Mouse (Mus musculus) urinary bladder, postnatal 10 days (tissue): Measurements from ENCODE around the gene Ttf1.
A peak's percentile ranks its signal among the peaks of the same experiment; 100 is the strongest.

ENCODE experiments used
- DNase-seq: peaks from one replicate; pipeline ENCODE4 v3.0.0; 2022; ENCODE audit warnings: low spot score

Ttf1 gene

DNA sequence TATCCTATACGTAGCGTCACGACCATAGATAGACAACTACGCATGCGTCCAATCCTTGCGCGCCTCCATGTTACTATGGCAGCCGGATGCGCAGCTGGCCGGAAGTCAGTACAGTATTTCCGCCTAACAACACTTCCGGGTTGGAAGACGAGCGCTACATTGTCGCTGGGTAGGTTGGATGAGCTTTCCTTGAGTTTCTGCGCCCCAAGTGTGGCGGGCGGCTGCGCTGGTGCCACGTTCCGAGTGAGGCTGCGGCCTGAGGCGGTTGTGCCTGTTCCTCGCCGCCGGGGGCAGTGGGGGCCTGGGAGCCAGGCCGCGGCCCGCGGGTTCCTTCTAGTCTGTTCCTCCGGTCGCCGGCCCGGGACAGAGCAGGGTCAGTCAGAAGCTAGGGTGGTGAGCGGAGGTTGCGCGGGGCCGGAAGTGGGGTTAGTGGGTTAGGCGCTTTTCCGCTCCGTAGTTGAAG lies at the start of gene Ttf1:
Gene Ttf1 (plus strand): TSS at position 128 of the 463 bp plus-strand sequence.
- peak; percentile 57 for DNase-seq

DNA sequence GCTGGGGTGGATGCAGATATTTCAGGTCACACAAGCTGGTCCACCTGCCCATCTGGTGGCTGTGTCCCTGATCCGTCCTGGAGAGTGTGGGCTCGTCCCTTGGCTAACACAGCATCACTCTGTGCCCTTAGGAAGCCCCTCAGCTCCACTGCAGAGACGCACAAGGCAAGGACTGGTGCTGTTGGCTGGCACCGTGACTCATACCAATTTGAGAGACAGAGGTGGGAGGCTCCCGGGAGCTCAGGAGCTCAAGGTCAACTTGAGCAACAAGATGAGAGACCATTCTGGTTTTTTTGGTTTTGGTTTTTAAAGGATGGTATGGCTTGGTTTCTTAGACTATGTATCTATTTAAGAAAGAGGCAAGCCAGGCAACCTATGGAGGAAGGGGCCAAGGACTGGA lies 47.5 kb upstream of the Ttf1 start:
- DNase-seq = no peak

DNA sequence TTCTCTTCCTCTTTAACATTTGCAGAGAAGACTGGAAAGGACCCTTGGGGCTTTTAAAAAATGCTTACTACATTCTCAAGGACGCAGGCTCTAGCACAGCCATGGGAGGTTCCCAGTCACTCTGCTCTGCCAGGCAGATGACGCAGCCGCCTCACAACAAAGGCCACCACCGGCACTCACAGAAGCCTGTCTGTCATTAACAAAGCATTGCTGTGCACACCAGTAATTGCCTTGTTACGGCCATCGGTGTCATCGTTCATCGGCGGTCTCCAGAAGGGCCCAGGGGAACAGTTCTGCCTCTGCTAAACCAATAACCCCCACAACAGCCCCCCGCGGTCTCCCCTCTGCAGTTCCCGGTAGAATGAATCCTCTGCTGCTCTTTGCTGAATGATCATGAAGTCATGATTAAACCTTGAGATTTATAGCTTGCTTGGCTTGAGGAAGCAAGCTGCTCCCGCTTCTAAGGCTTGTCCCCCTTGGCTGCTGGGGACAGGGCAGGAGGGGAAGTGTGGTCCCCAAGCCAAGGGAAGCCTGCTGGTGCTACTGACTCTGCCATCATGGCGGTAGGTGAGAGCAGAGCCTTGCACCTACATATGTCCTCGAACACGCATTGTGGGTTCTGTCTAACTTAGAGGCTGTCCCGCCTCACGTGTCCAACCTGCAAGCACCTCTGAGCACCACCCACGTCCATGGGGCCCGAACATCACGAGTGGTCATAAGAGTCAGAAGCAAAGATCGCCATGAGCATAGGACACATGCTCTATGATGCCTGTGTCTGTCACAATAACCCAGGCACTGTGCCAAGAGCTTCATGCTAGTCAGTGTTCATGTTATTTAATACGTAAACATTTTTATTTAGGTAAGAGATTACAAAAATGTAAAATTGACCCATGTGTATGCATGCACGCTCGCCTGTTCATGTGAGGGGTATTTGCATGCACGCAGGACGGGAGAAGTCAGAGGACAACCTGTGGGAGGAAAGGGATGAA lies 43.2 kb upstream of the Ttf1 start:
- no peak for DNase-seq

DNA sequence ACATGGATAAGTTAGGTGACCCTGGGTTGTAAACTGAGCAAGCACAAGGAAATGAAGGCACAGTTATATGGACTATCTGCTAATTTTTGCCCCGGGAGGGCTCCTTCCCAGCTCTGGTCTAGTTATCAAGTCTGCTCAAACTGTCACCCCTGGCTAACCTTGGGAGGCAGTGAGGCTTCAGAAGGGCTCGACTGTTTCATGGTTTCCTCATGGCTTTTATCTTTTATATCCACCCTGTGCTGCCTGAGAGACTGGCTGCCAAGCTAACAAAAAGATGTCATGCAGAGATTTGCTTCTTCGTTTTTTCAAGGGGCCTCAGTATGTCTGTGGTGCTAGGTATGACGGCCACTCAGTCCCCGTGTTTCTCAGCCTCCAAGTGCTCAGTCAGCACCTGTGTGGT lies 41.4 kb upstream of the Ttf1 start:
- DNase-seq = no peak

DNA sequence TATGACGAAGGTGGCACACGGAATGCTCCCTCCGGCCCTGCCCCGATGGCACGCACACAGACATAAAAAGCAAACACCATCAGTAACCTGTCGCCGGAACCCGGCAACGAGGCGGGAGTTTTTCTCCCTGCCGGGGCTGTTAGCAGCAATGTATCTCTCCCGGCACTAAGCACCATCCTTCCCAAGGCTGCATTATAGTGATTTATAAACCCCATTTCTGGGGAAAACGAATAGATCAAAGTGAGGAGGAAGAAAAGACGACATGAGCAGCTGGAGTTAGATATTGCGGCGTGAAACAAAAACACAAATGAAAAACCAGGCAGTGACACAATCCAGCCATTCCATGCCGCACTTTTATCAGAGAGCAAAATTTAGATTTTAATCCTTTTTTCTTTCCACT lies 39.0 kb upstream of the Ttf1 start:
- no peak for DNase-seq

DNA sequence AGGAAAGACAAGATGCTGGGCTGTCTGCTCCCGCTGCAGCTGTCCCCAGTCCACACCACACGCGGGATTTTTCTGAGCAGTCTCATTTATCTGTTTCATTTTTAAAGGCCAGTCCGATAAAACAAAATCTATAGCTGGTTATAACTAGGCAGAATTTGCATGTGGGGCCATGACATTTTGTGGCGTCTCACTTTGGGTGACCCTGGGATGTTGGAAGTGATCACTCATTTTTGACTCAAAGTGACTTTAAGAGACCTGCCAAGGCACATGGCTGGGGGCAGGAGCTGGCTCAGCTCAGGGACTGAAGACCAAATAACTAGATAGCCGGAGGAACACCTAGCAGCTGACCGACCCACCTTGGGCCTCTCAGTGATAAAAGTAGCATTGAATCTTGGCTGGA lies 37.1 kb upstream of the Ttf1 start:
- no peak for DNase-seq

DNA sequence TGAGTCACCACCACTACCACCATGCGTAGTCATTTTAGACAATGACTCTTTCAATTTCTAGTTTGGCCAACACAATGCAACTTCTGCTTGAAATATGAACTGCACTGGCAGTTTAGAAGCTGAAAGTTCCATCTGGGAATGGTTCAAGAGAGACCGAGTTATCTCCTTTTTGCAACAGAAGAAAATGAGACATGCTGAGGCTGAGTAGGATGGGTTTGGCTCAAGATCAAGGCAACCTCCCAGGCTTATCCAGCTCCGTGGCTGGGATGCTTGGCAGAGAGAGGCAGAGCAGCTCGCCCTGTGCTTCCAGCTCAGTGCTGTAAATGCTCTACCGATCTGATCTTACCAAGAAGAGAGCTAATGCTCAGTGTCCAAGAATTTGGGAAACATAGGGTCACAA lies 34.8 kb upstream of the Ttf1 start:
- no peak for DNase-seq

DNA sequence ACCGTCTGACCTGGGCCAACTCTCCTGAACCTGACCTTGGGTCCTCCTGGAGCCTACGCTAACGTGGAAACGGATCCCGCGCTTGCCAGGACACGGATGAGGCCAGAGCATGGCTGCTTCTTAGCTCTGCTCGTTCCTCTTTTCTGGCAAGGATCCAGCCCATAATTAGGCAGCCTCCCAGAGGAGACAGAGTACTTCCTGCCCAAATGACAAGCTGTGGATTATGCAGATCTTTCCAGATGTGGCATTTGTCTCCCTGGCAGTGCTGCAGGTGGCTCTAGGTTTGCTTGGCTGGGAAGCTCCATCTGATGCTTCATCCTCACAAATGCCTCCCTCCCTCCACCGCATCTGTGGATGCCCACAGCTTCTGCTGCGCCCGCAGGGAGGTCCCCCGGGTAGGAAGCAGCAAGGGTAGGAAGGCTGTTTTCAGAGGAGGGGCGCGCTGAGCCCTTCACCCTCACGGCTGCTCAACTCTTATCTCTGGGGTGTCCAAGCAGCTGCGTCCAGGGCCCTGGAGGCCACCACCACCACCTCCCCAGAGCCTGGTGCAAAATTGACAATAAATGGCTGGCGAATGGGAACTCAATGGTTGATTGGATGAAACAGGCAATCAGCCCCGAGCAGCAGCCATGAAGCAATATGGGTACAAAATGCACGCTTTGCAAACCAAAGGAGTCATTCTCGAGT lies 29.9 kb upstream of the Ttf1 start:
- DNase-seq = no peak

DNA sequence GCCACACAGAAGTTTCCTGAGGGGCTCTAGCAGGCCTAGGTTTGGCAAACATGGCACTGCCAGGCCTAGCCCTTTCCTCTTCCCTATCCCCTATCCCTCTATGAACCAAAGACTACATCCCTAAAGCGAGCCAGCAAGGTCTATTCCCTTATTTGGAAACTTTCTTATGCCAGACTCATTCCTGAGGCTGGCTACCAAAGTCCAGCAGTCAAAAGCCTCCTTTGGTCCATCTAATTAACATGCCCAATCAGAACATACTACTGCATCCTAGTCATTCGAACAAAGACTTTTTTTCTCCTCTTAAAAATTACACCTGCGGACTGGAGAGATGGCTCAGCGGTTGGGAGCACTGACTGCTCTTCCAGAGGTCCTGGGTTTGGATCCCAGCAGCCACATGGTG lies 28.1 kb upstream of the Ttf1 start:
- no peak for DNase-seq

DNA sequence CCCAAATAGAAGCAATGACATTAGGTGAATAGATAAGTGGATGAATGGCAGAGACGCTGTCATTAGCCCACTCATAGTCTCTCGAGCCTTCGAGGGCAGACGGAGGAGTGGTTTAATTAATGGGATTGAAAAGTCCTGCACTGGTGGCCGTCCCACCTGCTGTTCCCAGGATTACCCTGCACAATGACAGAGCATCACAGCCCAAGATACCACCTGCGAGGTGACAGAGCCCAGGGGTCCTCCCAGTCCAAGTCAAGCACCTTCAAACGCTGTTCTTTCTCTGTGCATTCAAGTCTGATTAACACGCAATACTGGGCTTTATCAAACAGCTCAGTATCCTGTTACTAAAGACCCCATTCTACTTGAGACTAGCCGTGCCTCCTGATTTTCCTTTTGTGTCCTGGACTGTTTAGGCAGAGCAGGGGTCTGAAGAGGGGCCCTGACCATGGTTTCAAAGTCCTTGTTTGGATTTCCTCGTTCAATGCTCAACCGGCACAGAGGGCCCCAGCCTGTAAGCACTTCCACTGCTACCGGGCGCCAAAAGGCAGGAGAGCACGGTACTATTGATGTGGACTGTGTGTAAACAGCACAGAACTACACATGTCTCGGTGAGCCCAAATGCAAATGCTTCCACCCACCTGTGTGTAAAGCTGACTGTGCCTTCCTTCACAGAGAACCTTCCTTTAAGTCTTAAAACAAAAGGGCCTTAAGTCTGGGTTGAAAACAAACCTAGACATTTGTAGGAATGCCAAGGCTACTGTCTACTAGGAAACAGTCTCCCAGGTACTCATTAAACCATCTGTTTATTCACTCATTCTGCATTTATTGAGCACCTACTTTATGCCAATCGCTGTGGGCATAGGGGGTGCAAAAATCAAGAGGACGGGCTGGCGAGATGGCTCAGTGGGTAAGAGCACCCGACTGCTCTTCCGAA lies 25.3 kb upstream of the Ttf1 start:
- no peak for DNase-seq

DNA sequence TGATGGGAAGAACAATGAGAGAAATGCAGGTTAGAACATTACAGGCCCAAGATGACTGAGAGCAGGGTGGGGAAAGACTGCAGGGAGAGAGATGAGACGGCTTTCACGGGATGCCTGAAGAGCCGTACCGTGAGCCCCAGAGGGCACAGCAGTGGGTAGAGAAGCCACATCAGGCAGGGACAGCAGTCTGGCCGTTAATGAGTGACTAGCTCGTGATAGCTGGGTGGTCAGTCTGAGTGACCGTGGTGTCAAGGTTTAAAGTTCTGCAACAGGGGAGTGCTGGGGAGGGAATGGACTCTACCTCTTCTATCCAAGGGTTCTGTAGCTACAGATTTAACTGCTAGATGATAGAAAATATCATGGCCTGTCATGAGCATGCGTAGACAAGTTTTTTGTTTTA lies 24.4 kb upstream of the Ttf1 start:
- no peak for DNase-seq

DNA sequence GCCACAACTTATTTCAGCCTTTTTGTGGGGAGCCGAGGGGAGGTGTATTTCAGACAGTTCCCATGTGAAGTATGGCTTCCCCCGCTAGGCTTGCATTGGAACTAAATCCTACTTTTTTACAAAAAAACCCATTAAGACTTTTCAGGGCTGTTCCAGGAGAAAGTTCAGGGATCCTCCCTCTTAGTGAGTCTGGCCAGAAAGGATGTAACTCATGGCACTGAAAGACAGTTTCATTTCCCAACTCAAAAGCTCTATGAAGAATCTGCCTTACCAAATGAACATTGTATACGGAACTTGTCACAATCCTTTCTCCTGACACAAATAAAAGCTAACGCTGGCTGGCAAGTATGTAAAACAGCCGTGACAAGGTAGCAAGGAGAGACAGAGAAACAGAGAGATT lies 20.3 kb upstream of the Ttf1 start:
- no peak for DNase-seq

DNA sequence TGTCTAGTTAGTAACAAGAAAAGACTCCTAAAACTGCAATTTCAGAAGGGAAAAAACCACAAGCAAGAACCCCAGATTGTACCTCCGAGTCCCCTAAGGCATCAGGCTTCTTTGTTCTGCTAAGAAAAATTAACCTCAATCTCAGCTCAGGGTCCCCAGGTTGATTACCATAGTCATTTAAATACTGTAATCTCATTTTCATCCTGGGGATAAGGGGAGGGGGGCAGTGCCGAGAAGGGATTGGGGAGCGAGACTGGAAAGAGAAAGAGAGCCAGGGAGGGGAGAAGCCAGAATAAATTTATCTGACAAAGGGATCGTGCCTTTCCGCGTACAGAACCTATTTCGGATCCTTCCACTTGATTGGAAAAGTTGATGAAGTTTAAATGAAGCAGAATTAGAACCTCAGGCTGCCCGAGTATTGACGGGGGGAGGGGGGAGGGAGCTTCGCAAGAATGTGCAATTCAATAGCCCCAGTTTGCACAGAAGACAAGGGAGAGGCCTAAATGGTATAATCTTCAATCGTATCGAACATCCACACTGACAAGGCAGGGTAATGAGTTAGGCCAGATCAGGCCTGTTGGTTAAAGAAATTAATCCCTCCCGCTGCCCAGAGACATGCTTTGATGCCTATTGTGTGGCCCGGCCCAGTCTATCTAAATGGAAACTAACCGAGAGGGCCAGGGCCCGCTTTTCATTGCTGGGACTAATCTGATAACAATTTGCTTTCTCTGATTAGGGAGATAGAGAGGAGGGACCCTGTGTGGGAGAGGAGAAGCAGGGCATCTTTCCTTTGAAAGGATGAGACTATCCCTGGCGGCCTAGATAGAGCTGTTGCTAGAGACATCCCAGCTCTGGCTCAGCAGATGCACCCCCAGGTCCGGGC lies 19.2 kb upstream of the Ttf1 start:
- DNase-seq = no peak

DNA sequence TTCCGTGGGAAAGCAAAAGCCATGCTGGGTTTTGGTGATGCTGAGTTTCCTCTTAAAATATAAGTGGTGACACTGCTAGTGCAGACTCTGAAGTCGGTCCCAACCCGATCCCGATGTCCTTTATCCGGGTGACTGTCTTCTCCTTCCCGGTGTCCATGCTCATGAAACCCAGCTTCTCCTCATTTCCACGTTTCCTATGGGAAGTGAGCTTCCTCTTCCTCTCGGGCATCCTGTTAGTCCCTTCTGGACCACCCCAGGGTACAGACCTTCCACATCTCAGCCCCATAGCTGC lies 18.6 kb upstream of the Ttf1 start:
- no peak for DNase-seq

DNA sequence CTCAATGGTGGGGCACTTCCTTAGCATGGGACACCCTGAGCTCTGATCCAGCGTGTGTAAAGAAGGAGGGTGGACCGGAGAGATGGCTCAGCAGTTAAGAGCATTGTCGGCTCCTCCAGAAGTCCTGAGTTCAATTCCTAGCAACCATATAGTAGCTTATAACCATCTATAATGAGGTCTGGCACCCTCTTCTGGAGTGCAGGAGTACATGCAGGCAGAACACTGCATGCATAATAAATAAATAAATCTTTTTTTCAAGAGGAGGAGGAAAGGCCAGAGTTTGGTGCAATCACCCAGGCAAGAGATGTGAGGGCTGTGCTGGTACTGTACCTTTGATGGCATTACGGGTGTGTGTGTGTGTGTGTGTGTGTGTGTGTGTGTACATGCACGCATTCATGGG lies 17.9 kb upstream of the Ttf1 start:
- DNase-seq = no peak

DNA sequence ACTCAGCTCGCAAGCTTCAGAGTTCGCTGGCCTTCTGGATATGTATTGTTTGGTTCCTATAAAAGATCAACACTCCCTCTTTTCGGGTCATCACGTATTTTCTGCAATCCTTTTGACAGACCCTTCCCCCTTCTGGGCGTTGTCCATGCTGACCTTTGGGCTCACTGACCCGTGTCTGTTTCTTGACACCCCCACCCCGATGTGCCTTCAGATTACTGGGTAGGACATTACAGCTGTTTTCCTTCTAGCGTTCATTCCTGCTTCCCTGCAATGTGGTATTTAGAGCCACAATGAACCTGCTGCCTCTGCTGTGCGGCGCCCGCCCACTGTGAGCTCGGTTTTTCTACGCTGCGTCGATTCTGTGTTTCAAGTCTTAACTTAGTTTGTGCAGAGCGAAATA lies 13.9 kb upstream of the Ttf1 start:
- DNase-seq = no peak

DNA sequence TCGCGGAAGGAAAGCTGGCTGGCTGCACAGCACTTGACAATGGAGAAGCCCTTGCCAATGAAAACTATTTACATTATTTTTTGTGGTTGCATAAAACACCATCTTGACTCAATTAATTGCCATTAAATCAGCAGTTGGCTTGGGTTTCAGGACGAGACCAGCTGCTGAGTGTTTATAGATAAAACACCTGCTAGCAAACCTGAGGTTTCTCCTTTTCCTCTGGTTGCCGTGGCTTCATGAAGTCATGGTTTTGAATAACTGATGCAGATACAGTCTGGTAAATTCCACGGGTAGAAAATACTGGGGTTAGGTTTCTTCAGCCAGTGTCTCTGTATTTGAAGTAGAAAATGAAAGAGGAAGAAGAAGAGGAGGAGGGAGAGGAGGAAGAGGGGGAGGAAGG lies 8.1 kb upstream of the Ttf1 start:
- DNase-seq = no peak

DNA sequence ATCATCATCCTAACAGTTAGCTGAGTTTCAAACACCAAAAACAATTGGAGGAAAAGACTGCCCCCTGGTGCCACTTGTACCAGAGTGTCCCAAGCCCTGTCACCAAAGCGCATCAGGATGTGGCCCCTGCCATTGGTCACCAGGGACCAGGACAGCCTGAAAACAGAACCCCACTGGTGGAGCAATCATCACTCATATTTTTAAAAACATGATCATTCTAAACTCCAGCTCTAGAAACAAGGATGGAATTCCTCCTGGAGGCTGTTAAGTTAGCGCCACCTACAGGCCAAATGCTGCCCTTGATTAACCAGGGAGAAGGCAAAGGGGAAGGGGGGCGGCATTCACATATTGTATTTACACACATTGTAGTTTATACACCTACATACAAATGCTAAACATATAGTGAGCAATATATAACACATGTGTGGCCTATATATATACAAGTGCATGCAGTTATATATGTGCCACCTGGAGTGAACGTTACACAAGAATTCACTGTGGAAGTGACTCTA lies 7.1 kb upstream of the Ttf1 start:
- DNase-seq = no peak

DNA sequence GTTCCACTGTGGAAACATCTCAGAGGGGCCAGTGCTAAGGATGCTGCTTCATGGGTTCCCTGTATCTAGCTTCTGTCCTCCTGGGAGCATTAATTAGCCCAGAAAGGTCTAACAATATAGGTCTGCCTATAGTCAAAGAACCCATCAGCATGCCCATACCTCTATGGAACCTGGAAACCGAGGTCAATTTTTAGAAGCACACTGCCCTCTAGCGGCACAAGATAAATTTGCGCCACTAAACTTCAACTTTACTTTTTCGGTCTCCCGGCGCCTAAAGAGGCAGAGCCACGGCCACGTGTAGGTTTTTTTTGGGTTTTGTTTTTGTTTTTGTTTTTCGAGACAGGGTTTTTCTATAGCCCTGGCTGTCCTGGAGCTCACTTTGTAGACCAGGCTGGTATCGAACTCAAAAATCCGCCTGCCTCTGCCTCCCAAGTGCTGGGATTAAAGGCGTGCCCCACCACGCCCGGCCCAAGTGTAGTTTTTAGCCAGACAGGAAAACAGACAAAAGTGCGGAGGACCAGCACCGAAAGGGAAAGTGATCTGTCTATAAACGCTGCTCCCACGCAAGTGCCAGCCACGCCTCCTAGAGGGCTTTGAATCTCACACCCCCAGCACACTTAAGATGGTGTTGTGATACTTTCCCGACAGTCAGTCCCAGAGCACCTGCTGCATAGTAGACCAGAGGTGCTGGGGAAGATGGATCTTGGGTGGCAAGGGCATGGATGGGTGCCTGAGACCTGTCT lies 6.1 kb upstream of the Ttf1 start:
- no peak for DNase-seq

DNA sequence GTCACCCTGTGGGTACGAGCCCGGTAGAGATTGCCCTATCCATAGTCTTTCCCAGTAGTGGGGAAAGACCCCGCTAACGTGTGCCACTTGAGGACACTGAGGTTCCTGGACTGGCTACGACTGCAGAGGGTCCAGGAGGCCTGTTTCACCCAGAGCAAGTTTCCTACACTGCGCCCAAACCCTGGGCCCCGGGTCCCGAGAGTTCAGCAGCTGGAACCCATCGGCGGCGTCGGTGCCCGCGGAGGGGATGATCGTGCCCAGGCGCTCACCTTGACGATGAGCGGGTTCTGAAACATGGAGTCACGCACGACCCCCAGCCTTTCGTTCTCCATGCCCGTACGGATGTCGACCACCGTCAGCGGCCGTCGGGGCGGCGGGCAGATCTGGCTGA lies 5.5 kb upstream of the Ttf1 start:
- DNase-seq = no peak

DNA sequence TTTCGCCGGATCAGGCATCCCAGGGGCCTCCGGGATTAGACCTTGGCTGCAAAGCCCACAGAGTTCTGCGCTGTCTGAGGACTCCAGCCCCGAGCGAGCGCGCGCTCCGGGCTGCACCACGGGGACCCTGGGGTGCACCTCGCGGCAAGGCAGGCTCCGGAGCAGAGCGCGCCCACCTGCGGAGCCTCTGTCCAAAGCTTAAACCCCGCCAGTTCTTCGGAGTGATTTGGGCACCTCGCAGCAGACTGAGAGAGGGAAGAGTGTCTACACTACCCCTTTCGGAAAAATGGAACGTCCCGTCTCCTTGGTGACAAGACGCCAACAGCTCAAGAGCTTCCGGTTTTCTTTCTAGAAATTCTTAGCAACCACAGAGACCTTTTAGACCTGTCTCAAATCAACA lies 5.1 kb upstream of the Ttf1 start, which contains the start of gene Cfap77:
Gene Cfap77 (minus strand): TSS at position 76 of the 400 bp plus-strand sequence.
- DNase-seq = no peak
